Mouse (Mus musculus) lung, postnatal 25 days (tissue): ENCODE measurements around the gene Tep1.
"Not testable (repeated sequence)": the region's sequence is repeated elsewhere in the genome, so short reads cannot be mapped to it uniquely, and the experiment has no call there.

Experiments
- DNase-seq: peaks from one replicate; pipeline ENCODE4 v3.0.0; 2022; ENCODE audit warnings: low spot score

Tep1 gene

GRCm38 (mm10) chr14:50869889-50870804, at the start of gene Tep1:
Tep1 (minus strand) TSS chr14:50870560.
- peak; percentile 65 for DNase-seq

- no peak for DNase-seq
Observed at GRCm38 (mm10) chr14:50911356-50911755, 41.0 kb upstream of the Tep1 start.

DNA sequence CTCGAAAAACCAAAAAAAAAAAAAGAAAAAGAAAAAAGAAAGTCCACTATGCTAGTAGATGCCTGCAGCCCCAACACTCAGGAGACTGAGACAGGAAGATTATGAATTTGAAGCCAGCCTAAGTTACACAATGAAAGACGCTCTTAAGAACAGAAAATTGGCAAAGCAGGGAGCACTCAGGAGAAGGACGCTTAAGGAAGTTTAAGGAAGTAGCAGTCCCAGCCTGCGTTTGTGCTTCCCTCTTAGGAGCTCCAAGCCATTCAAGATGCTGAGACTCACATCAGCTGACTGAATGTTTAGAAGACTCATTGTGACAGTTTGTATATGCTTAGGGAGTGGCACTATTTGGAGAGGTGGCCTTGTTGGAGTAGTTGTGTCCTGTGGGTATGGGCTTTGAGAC, 37.8 kb upstream of the Tep1 start:
- peak; percentile 35 for DNase-seq

DNA sequence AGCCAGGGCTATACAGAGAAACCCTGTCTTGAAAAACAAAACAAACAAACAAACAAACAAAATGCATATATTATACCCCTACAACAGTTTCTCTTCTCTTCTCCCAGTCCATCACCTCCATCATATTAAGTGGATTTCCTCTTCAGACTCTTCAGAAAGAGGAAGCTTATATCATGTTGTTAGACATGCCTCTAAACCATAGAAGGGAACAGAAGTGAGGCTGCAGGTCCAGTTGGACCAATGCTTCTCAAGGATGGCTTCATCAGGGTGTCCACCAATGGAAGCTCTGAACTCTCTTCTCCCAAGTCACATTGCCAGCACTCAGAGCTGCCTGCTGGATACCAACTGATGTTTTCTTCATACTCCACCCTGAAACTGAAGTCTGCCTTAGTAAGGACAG, 35.0 kb upstream of the Tep1 start:
- DNase-seq: not testable (repeated sequence)

- DNase-seq: no peak
Observed at GRCm38 (mm10) chr14:50904828-50905129, 34.4 kb upstream of the Tep1 start.

DNA sequence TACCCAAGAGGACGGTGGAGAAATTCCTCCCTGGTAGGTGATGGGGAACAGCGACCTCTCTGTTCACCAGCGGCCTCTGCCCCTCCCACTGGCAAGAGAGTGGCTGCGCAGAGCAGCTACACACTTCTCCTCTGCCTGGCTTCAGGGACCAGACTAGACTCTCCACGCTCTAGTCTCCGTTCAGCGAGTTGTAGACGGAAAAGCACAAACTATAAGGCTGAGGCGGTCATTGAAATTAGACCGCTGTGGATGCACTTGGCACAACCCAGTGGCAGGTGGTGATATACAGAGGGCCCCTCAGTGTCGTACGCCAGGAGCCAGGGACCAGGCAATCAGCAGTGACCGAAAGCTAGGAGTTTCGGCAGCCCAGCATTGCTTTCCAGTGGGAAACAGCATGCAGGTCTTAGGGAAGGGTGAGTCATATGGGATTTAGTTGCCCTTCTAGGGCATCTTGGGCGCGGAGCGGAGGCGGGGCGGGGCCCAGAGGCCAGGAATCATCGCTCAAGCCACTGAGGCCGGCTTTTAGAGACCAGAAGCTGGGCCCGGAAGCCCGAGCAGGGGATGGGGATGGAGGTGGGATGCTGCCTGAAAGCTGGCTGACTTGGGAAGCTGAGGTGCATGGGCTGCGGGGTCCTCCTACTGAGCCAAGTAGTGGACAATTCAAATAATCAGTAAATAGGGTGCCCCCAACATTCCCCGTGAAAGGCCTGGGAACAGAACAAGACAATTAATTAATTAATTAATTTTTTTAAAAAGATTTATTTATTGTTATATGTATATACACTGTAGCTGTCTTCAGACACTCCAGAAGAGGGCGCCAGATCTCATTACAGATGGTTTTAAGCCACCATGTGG, 33.8 kb upstream of the Tep1 start:
- DNase-seq: peak; percentile 36

DNA sequence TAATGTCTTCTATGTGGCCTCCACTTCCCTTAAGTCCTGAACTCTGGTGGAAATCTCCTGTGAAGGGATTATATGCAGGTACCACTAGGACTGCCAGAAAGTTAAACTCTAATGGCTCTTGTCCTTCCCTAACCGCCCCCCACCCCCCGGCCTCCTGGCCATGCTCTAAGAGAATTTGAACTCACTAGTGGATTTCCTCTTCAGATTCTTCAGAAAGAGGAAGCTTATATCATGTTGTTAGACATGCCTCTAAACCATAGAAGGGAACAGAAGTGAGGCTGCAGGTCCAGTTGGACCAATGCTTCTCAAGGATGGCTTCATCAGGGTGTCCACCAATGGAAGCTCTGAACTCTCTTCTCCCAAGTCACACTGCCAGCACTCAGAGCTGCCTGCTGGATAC, 27.6 kb upstream of the Tep1 start:
- not testable (repeated sequence) for DNase-seq

DNA sequence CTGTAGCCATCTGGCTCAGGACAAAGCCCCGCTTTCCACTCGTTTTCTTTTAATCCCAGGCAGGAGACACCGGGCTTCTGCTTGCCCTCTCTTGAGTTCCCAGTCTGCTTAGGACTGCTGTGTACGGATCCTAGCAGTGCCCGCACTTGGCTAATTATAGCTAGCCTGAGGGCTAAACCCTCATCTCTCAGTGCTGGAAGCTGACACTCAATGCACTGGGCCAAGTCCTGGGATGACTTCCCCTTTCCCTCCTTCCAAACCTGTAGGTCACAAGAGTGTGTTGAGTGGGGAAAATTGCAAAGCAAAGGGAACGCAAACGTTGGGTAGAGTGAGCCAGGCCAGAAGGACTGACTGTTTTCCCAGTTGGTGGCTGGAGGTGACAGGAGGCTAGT, 27.0 kb upstream of the Tep1 start, which contains the start of gene Klhl33:
TSS of gene Klhl33 (minus strand) at position 134 of the 392 bp plus-strand sequence.
- no peak for DNase-seq

GRCm38 (mm10) chr14:50896747-50897373, 26.5 kb upstream of the Tep1 start:
- no peak for DNase-seq

- DNase-seq: peak; percentile 81
Observed at GRCm38 (mm10) chr14:50895985-50896746, 25.8 kb upstream of the Tep1 start.

- DNase-seq: no peak
Observed at GRCm38 (mm10) chr14:50895407-50895806, 25.0 kb upstream of the Tep1 start.

- DNase-seq: peak; percentile 45
Observed at GRCm38 (mm10) chr14:50892541-50893459, 22.4 kb upstream of the Tep1 start.

DNA sequence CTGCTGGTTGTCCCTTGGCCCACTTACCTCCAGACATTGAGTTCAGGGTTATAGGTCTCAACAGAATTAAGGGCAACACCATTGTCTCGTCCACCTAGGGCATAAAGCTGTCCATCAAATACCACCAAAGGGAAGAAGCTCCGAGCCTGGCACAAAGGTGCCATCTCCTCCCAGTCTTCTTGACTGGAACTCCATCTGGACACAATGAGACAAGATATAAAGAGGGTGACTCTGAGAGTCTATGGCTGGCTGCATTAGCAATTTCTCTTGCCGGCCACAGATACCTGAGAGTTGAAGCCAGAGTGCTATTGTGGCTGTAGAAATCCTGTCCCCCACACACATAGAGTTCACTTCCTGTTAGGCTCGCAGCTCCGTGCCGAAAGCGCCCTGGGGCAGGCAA, 21.7 kb upstream of the Tep1 start:
- no peak for DNase-seq

GRCm38 (mm10) chr14:50891621-50892020, 21.3 kb upstream of the Tep1 start:
- DNase-seq: no peak

DNA sequence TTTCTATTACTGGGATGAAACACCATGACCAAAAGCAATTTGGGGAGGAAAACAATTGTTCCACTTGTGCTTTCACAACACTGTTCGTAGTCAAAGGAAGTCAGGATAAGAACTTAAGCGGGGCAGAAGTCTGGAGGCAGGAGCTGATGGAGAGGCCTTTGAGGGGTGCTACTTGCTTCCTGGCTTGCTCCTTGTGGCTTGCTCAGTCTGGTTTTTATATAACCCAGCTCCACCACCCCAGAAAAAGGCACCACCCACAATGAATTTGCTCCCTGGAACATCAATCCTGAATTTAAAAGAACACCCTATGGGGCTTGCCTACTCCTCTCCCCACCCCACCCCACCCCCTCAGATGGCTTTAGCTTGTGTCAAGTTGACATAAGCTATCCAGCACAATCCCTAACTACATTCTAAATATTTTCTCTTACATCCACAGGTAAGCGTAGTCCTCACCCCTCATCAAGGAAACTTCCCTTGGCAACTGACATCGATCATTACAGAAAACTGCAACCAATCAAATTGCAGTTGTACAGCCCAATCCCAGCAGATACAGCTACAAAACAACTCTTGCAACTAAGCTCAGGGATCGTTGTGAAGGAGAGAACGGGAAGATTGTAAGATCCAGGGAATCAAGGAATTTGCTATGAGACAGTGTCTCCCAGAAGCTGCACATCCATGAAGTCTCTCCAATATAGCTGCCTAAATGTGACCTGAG, 6.0 kb upstream of the Tep1 start:
- no peak for DNase-seq

GRCm38 (mm10) chr14:50875591-50876230, 5.4 kb upstream of the Tep1 start:
- DNase-seq: no peak

DNA sequence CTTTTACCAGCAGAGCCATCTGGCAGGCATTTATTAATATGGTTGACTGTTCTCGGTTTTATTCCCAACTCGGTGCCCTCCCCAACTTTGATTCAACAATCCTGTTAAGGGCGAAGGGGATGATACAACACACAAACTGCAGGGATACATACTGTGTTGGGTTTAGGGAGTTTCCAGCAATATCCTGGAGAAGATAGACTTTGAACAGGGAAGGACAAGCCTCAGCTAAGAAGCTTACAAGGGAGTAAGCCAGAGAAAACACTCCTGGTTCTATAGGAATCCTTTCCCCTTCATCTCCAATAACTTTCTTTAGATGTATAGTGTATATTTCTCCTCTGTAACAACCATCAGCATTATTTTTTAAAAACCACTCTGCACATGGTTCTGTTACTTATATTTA, 4.8 kb upstream of the Tep1 start:
- no peak for DNase-seq

DNA sequence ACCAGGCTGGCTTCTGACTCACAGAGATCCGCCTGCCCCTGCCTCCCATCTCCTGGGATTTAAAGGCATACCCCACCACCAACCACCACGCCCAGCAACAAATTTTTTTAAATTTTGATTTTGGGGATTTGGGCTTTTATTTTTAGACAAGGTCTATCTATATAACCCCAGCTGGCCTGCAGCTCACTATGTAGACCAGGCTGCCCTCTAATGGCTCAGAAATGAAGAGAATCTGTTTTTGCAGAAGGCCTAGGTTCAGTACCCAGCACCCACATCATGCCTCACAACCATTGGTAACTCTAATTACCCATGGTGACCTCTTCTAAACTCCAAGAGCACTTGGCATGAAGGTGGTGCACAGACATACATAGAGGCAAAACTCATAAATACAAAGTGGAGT, 924 bp upstream of the Tep1 start:
- DNase-seq: no peak

- peak; percentile 44 for DNase-seq
Observed at GRCm38 (mm10) chr14:50870805-50871143, 414 bp upstream of the Tep1 start.

DNA sequence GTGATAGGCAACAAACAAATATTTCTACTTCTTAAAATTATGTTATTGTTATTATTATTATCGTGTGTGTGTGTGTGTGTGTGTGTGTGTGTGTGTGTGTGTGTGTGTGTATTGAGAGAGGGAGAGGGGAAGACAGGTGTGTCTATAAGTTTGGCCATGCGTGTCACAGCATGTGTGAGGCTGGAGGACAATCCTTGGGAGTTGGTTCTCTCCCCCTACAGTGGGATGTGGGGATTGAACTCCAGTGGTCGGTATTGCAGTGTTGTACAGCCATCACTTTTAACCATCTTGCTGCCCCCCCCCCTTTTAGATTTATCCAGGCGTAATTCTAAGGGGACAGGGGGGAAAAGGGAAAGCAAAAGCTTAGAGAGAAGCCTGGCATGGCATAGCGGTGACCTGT, 1.7 kb downstream of the Tep1 start:
- DNase-seq: no peak
